Mouse (Mus musculus): ENCODE measurements around the gene Ankrd31. TPM values are rescaled to one million over a fixed set of nuclear protein-coding genes. Genes with fewer than 3 reads are reported as not detected.
"Not testable (repeated sequence)": the region's sequence is repeated elsewhere in the genome, so short reads cannot be mapped to it uniquely, and the experiment has no call there.

Ankrd31 gene
- total RNA-seq, 1 experiment from 2014 or later: not detected

DNA sequence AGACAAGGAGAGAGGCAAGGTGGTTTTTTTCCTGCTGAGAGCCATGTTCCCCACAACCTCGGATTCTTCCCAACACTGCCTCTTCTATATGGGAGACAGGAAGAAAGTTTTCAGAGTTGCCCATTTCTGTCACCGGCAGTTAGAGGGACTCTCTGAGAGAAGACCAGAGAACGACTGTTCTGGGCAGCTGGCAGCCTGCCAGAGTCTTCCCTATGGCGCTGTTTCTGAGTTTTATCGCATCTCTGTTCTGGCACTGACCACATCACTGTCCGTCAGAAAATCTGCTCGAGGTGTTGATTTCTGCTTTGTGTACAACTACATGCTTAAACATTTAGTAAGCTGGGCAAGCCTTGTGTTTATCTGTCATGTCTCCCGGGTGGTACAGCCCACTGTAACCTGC lies 185.3 kb downstream of the Ankrd31 start:
- no peak for ATAC-seq (replicated peaks; ENCODE audit: low read depth, poor library complexity, severe bottlenecking)

GRCm38 (mm10) chr13:96936173-96936777 lies 188.2 kb downstream of the Ankrd31 start:
- ATAC-seq (replicated peaks; ENCODE audit: low read depth, poor library complexity, severe bottlenecking): no peak

DNA sequence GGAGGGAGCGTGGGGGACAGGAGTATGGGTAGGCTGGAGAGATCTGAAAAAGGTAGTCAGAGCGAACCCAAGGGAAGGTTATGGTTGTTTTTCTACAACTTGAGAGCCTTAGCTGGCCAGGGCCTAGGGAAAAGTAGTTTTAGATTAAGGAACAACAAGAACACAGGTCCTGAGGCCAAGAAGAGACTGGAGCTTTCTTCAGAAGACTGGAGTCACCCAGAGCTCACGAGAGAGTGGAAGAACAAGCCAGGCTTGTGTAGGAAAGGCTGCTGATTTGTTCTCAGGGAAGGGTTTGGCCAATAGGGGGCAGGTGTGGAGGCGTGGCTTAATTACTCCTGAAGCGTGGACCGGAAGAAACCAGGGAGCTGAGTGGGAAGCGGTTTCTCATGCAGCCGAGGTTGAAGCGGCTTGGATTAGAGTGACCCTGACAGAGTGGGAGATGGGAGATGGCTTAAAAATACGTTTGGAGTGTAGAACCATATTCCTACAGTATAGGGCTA lies 189.0 kb downstream of the Ankrd31 start:
- no peak for ATAC-seq (replicated peaks; ENCODE audit: low read depth, poor library complexity, severe bottlenecking)

GRCm38 (mm10) chr13:96939680-96940079 lies 191.6 kb downstream of the Ankrd31 start:
- no peak for ATAC-seq (replicated peaks; ENCODE audit: low read depth, poor library complexity, severe bottlenecking)

DNA sequence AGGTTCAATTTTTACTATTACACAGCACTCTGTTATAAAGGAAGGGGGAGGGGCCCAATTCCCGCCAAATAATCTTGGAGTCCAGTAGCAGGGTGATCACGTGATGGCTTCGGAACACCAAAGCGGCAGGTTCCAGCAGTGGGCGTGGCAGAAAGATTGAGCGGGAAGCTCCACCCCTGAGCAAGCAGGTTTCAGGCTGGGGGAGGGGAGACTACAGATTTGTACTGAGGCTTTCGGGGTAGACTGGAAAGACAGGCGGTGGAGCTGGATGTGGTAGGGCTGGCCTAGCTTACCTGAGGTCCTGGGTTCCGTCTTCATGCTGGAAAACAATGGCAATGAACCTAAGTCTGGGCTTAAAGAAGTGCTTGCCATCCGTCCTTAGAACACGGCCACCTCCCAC lies 193.4 kb downstream of the Ankrd31 start:
- not testable (repeated sequence) for ATAC-seq (replicated peaks; ENCODE audit: low read depth, poor library complexity, severe bottlenecking)

DNA sequence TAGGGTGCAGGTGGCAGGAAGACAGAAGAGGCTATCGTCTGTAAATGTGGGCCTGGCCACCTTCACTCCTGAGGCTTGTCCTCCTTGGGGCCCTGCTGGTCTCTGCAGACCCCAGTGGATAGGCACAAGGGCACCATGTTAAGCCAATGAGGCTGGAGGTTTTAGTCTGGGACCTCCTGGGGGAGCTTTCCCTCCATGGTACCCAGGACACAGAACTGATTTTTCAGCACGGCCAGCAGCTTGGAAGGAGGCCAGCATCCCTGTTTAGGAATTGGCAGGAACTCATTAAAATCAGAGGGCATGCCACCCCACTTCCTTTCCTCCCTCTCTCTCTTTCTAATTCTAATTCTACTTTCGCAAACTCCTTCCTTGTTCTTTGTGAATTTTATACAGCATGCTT lies 195.5 kb downstream of the Ankrd31 start:
- ATAC-seq (replicated peaks; ENCODE audit: low read depth, poor library complexity, severe bottlenecking): no peak

DNA sequence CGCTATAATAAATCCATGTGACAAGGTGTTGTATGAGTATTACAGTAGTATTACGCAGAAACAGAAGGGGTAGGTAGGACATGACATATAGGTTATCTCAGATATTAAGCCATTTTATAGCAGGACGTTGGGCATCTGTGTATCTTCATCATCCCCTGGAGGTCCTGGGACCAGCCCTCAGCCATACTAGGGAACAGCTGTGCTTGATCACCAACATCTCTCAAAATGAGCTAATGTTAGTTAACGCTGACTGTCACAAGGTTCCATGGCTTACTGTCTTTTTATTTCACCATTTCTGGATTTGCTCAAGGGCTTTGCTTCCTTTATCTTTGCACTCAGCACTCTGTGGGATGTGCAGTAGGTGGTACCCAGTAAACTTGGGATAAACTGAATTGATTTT lies 197.7 kb downstream of the Ankrd31 start:
- no peak for ATAC-seq (replicated peaks; ENCODE audit: low read depth, poor library complexity, severe bottlenecking)

DNA sequence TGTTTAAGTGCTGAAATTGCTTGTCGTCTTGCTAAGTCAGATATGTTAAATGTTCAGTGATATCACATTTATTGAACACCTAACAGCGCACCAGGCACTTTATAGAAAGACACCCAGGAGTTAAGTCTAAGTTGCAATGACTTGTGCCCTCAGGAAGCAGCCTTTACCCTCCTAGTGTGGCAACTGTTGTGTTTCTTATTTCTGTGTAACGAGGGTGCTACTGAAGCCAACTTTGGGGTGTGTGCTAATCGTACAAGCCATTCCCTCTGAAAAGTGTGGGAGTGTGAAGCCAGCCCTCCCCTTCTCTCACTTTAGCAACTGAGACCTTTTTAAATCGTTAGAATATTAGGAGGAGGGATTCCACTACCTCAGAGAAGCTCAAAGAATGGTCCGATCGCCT lies 199.7 kb downstream of the Ankrd31 start:
- ATAC-seq (replicated peaks; ENCODE audit: low read depth, poor library complexity, severe bottlenecking): no peak

DNA sequence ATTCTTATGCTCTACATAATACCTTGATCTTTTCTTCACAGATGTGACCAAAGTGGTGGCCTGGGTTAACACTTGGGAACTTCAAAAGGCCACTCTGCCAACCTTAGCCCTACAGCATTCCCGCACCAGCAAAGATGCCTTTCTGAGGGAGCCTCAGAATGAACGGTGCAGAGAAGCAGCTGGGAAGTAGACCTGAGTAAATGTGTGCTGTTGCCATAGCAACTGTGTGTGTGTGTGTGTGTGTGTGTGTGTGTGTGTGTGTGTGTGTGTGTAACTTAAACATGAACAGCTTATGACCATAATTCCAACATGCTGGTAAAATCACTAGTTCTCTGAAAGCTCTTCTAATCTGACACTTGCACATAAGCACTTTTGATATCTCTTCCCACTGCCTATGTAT lies 203.8 kb downstream of the Ankrd31 start:
- ATAC-seq (replicated peaks; ENCODE audit: low read depth, poor library complexity, severe bottlenecking): no peak

DNA sequence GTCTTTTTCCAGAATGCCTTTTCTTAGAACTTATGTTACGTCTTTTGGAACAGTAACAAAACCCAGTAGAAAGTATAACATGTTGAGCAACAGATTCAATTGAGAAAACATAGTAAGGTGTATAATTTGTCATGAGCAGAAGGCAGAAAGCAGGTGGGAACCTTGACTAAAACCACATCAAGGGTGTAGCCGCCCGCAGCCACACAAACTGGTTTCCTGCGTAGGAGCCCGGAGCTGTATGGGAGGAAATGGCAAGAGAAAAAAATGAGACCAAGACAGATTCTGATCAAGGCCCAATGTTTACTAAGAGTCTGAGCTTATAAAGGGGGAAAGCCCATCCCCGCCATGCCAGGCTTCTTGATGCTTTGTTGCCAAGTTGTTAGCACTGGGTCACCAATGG lies 208.4 kb downstream of the Ankrd31 start:
- peak; percentile 55; the same call in 1 of the 2 replicates for ATAC-seq (replicated peaks; ENCODE audit: low read depth, poor library complexity, severe bottlenecking)

Other genes with a start within 250 kb of the Ankrd31 start
- 13.9 and 16.3 TPM in 2 replicates for gene Polk, start 205.7 kb upstream of the Ankrd31 start, total RNA-seq (2017)
- 47.7 and 60.5 TPM in 2 replicates for gene Col4a3bp, start 205.7 kb upstream of the Ankrd31 start, total RNA-seq (2017)
- 47.4 and 59.1 TPM in 2 replicates for gene Hmgcr, start 77.3 kb upstream of the Ankrd31 start, total RNA-seq (2017)
- gene Gcnt4, start 176.4 kb downstream of the Ankrd31 start, total RNA-seq (2017): 0.68 and 1.5 TPM in 2 replicates